Mouse (Mus musculus) hindbrain, embryonic 13.5 days (tissue): ENCODE measurements around the gene Slk. TPM values are rescaled to one million over a fixed set of nuclear protein-coding genes. Genes with fewer than 3 reads are reported as not detected.

Experiments used
- ATAC-seq: fragments of 200-750 bp; cut with Nextera tagmentation; 2 replicates; pipeline ENCODE4 v1.8.0; 2017; ENCODE audit warnings: moderate TSS enrichment; ENCODE audit not compliant: low FRiP score
- H3K27ac ChIP-seq: fragments of 300-500 bp; sonication (generic); 2 replicates; pipeline ENCODE4 v1.5.1; 2015; ENCODE audit warnings: inconsistent platforms, mild to moderate bottlenecking, moderate library complexity
- H3K27me3 ChIP-seq: fragments of 300-500 bp; sonication (generic); 2 replicates; pipeline ENCODE4 v1.6.1; 2015; ENCODE audit warnings: mild to moderate bottlenecking, inconsistent platforms
- H3K36me3 ChIP-seq: fragments of 300-500 bp; sonication (generic); 2 replicates; pipeline ENCODE4 v1.6.1; 2015; ENCODE audit warnings: mild to moderate bottlenecking, inconsistent platforms
- H3K4me1 ChIP-seq: fragments of 300-500 bp; sonication (generic); replicated peaks from 2 replicates; pipeline ENCODE4 v1.6.1; 2015; ENCODE audit warnings: inconsistent platforms
- H3K4me2 ChIP-seq: fragments of 300-500 bp; sonication (generic); 2 replicates; pipeline ENCODE4 v1.6.1; 2015; ENCODE audit warnings: inconsistent platforms, mild to moderate bottlenecking, moderate library complexity
- H3K4me3 ChIP-seq: fragments of 300-500 bp; sonication (generic); 2 replicates; pipeline ENCODE4 v1.5.1; 2015; ENCODE audit warnings: mild to moderate bottlenecking, inconsistent platforms
- H3K9ac ChIP-seq: fragments of 300-500 bp; sonication (generic); 2 replicates; pipeline ENCODE4 v1.6.1; 2015; ENCODE audit warnings: mild to moderate bottlenecking, inconsistent platforms
- H3K9me3 ChIP-seq: fragments of 300-500 bp; sonication (generic); 2 replicates; pipeline ENCODE4 v1.6.1; 2016; ENCODE audit warnings: inconsistent platforms
- WGBS: fragments of 180-500 bp; shearing (Covaris S2); methylation state at CpG from one replicate; pipeline ENCODE4 v1.1.7; 2015; 5-methylcytosine and 5-hydroxymethylcytosine counted together
- polyA plus RNA-seq: library from polyadenylated mRNA; unstranded; fragments of >200 nt; fragmentation: Nextera tagmentation; extraction: Ambion mirVana; gene quantifications from 2 replicates; pipeline ENCODE4 v1.2.1, GENCODE M21; 2015

Slk gene
- polyA plus RNA-seq, 1 experiment from 2014 or later, result 8.3 TPM

- Histone ChIP-seq H3K9me3 (no peaks in the 10 kb centered on the region), H3K4me1 (no peaks in the 10 kb centered on the region), H3K9ac (no peak overlapping the region), H3K27me3 (no peaks in the 10 kb centered on the region), H3K4me2 (no peak overlapping the region), H3K4me3 (no peak overlapping the region), H3K36me3 (peaks cover 33% of the 10 kb centered on the region), H3K27ac (no peak overlapping the region)
- WGBS, result 94% methylated on average over 4 of the region's 4 CpGs
- ATAC-seq, result no peak
Measured at GRCm38 (mm10) chr19:47635380-47635779, 55.9 kb downstream of the Slk start.

- H3K4me3 ChIP-seq, result no peak overlapping the region
- no peak for ATAC-seq
- H3K9ac ChIP-seq, result no peak overlapping the region
- H3K27ac ChIP-seq, result no peak overlapping the region
- peaks cover 51% of the 10 kb centered on the region for H3K36me3 ChIP-seq
- 82% methylated on average over 2 of the region's 2 CpGs for WGBS
- H3K9me3 ChIP-seq, result no peaks in the 10 kb centered on the region
- H3K4me1 ChIP-seq, result no peaks in the 10 kb centered on the region
- no peak overlapping the region for H3K4me2 ChIP-seq
- H3K27me3 ChIP-seq, result no peaks in the 10 kb centered on the region
Measured at GRCm38 (mm10) chr19:47643910-47644309, 64.4 kb downstream of the Slk start.

- Histone ChIP-seq H3K27ac (no peak overlapping the region), H3K27me3 (no peaks in the 10 kb centered on the region), H3K9ac (no peak overlapping the region), H3K4me1 (no peaks in the 10 kb centered on the region), H3K9me3 (no peaks in the 10 kb centered on the region), H3K4me2 (no peak overlapping the region), H3K36me3 (peaks cover 36% of the 10 kb centered on the region), H3K4me3 (no peak overlapping the region)
- no peak for ATAC-seq
- 73% methylated on average over 6 of the region's 6 CpGs for WGBS
Measured at GRCm38 (mm10) chr19:47645583-47645982, 66.1 kb downstream of the Slk start.

- Histone ChIP-seq H3K9ac (no peak overlapping the region), H3K27me3 (no peaks in the 10 kb centered on the region), H3K4me1 (no peaks in the 10 kb centered on the region), H3K4me2 (no peak overlapping the region), H3K36me3 (peaks cover 25% of the 10 kb centered on the region), H3K9me3 (no peaks in the 10 kb centered on the region), H3K4me3 (no peak overlapping the region), H3K27ac (no peak overlapping the region)
- ATAC-seq, result no peak
- 89% methylated on average over 6 of the region's 6 CpGs for WGBS
Measured at GRCm38 (mm10) chr19:47646508-47647120, 67.1 kb downstream of the Slk start.

GRCm38 (mm10) chr19:47649071-47649470 is 69.6 kb downstream of the Slk start:
- 95% methylated on average over 6 of the region's 6 CpGs for WGBS
- H3K9me3 ChIP-seq, result no peaks in the 10 kb centered on the region

GRCm38 (mm10) chr19:47650366-47651159 is 71.1 kb downstream of the Slk start:
- Histone ChIP-seq H3K27me3 (no peaks in the 10 kb centered on the region), H3K4me3 (no peak overlapping the region), H3K4me1 (no peaks in the 10 kb centered on the region), H3K4me2 (no peak overlapping the region), H3K27ac (no peak overlapping the region), H3K36me3 (peaks cover 17% of the 10 kb centered on the region), H3K9me3 (no peaks in the 10 kb centered on the region), H3K9ac (no peak overlapping the region)
- no peak for ATAC-seq
- WGBS, result 87% methylated on average over 16 of the region's 16 CpGs

More at GRCm38 (mm10) chr19:47649071-47649470, 69.6 kb downstream of the Slk start:
- no peak for ATAC-seq
- H3K36me3 ChIP-seq, result peaks cover 17% of the 10 kb centered on the region
- no peak overlapping the region for H3K4me2 ChIP-seq
- H3K27me3 ChIP-seq, result no peaks in the 10 kb centered on the region
- H3K27ac ChIP-seq, result no peak overlapping the region
- H3K9ac ChIP-seq, result no peak overlapping the region
- H3K4me1 ChIP-seq, result no peaks in the 10 kb centered on the region
- H3K4me3 ChIP-seq, result no peak overlapping the region

- no peak for ATAC-seq
- Histone ChIP-seq H3K27me3 (no peaks in the 10 kb centered on the region), H3K4me2 (no peak overlapping the region), H3K27ac (no peak overlapping the region), H3K9me3 (no peaks in the 10 kb centered on the region), H3K4me1 (no peaks in the 10 kb centered on the region), H3K36me3 (peaks cover 17% of the 10 kb centered on the region), H3K9ac (no peak overlapping the region), H3K4me3 (no peak overlapping the region)
- 90% methylated on average over 5 of the region's 5 CpGs for WGBS
Measured at GRCm38 (mm10) chr19:47651160-47651480, 71.6 kb downstream of the Slk start.

- Histone ChIP-seq H3K9ac (no peak overlapping the region), H3K4me1 (no peaks in the 10 kb centered on the region)
- WGBS, result 66% methylated on average over 8 of the region's 8 CpGs
Measured at GRCm38 (mm10) chr19:47652255-47652654, 72.8 kb downstream of the Slk start.

GRCm38 (mm10) chr19:47653173-47653572 is 73.7 kb downstream of the Slk start:
- Histone ChIP-seq H3K9me3 (no peaks in the 10 kb centered on the region), H3K27me3 (0 out of 2 replicates have a peak, but pooled peaks cover 3% of the 10 kb centered on the region), H3K4me2 (no peak overlapping the region), H3K9ac (no peak overlapping the region), H3K4me3 (no peak overlapping the region), H3K4me1 (no peaks in the 10 kb centered on the region), H3K27ac (no peak overlapping the region), H3K36me3 (peaks cover 6% of the 10 kb centered on the region; the same call in 1 of the 2 replicates)
- ATAC-seq, result no peak
- 90% methylated on average over 8 of the region's 8 CpGs for WGBS

More at GRCm38 (mm10) chr19:47652255-47652654, 72.8 kb downstream of the Slk start:
- ATAC-seq, result no peak
- peaks cover 9% of the 10 kb centered on the region for H3K36me3 ChIP-seq
- H3K27me3 ChIP-seq, result 0 out of 2 replicates have a peak, but pooled peaks cover 1% of the 10 kb centered on the region
- H3K4me2 ChIP-seq, result no peak overlapping the region
- no peaks in the 10 kb centered on the region for H3K9me3 ChIP-seq
- no peak overlapping the region for H3K4me3 ChIP-seq
- no peak overlapping the region for H3K27ac ChIP-seq

GRCm38 (mm10) chr19:47654896-47655295 is 75.4 kb downstream of the Slk start:
- Histone ChIP-seq H3K9ac (no peak overlapping the region), H3K27ac (no peak overlapping the region), H3K27me3 (0 out of 2 replicates have a peak, but pooled peaks cover 3% of the 10 kb centered on the region), H3K9me3 (no peaks in the 10 kb centered on the region), H3K4me2 (no peak overlapping the region), H3K36me3 (no peaks in the 10 kb centered on the region), H3K4me1 (peaks cover 4% of the 10 kb centered on the region), H3K4me3 (no peak overlapping the region)
- 75% methylated on average over 11 of the region's 11 CpGs for WGBS
- ATAC-seq, result no peak

- Histone ChIP-seq H3K9me3 (no peaks in the 10 kb centered on the region), H3K4me2 (no peak overlapping the region), H3K4me3 (no peak overlapping the region), H3K9ac (peak overlapping the region; percentile 25; the same call in 1 of the 2 replicates), H3K4me1 (peaks cover 4% of the 10 kb centered on the region), H3K36me3 (no peaks in the 10 kb centered on the region), H3K27ac (peak overlapping the region; percentile 45; the same call in 1 of the 2 replicates), H3K27me3 (0 out of 2 replicates have a peak, but pooled peaks cover 3% of the 10 kb centered on the region)
- WGBS, result 19% methylated on average over 5 of the region's 5 CpGs
- peak; percentile 83; the same call in 1 of the 2 replicates for ATAC-seq
Measured at GRCm38 (mm10) chr19:47658914-47659535, 79.5 kb downstream of the Slk start.

GRCm38 (mm10) chr19:47659765-47660408 is 80.4 kb downstream of the Slk start:
- Histone ChIP-seq H3K9me3 (no peaks in the 10 kb centered on the region), H3K4me2 (no peak overlapping the region), H3K4me1 (peaks cover 4% of the 10 kb centered on the region), H3K27ac (no peak overlapping the region), H3K4me3 (no peak overlapping the region), H3K36me3 (no peaks in the 10 kb centered on the region), H3K27me3 (0 out of 2 replicates have a peak, but pooled peaks cover 3% of the 10 kb centered on the region), H3K9ac (0 out of 2 replicates have a peak overlapping the region, but pooled peaks have one; percentile 25)
- no peak for ATAC-seq
- 90% methylated on average over 9 of the region's 9 CpGs for WGBS
